Mouse (Mus musculus): ENCODE results near the gene Mtmr10. TPM values are rescaled to one million over a fixed set of nuclear protein-coding genes. Genes with fewer than 3 reads are reported as not detected.

The Mtmr10 gene
- polyA plus RNA-seq, 1 experiment, result 15.2 TPM

GRCm38 (mm10) chr7:64242424-64242823, 45.0 kb upstream of the Mtmr10 start:
- no peaks in the 10 kb centered on the region for H3K36me3 ChIP-seq (ENCODE audit: control insufficient read depth, insufficient read depth, low read length, poor library complexity, severe bottlenecking)
- no peaks in the 10 kb centered on the region for H3K4me1 ChIP-seq (ENCODE audit: control insufficient read depth, insufficient read depth, low read length)
- H3K27me3 ChIP-seq (ENCODE audit: control insufficient read depth, insufficient read depth, low read length, poor library complexity, severe bottlenecking), result no peaks in the 10 kb centered on the region
- H3K9ac ChIP-seq (ENCODE audit: low read depth, poor library complexity, severe bottlenecking), result no peak overlapping the region
- no peak overlapping the region for H3K27ac ChIP-seq (ENCODE audit: insufficient read depth, low read length)
- H3K9me3 ChIP-seq (replicated peaks; ENCODE audit: control insufficient read depth, insufficient read depth, low read length, poor library complexity, severe bottlenecking), result no peaks in the 10 kb centered on the region
- H3K4me3 ChIP-seq (ENCODE audit: low read depth, low read length), result no peak overlapping the region
- TF ChIP-seq EP300 (IDR thresholded peaks at IDR 0.05; ENCODE audit: insufficient read depth, low read depth, low read length), result no peak
- no peak for TF ChIP-seq POLR2A (IDR thresholded peaks at IDR 0.05; ENCODE audit: insufficient read depth, low read length)
- TF ChIP-seq CTCF (IDR thresholded peaks at IDR 0.05; ENCODE audit: low read depth, low read length), result no peak

- Histone ChIP-seq H3K9ac (ENCODE audit: low read depth, poor library complexity, severe bottlenecking) (no peak overlapping the region), H3K4me3 (ENCODE audit: low read depth, low read length) (no peak overlapping the region), H3K27me3 (ENCODE audit: control insufficient read depth, insufficient read depth, low read length, poor library complexity, severe bottlenecking) (no peaks in the 10 kb centered on the region), H3K4me1 (ENCODE audit: control insufficient read depth, insufficient read depth, low read length) (no peaks in the 10 kb centered on the region), H3K27ac (ENCODE audit: insufficient read depth, low read length) (no peak overlapping the region), H3K36me3 (ENCODE audit: control insufficient read depth, insufficient read depth, low read length, poor library complexity, severe bottlenecking) (no peaks in the 10 kb centered on the region), H3K9me3 (replicated peaks; ENCODE audit: control insufficient read depth, insufficient read depth, low read length, poor library complexity, severe bottlenecking) (no peaks in the 10 kb centered on the region)
- TF ChIP-seq POLR2A (IDR thresholded peaks at IDR 0.05; ENCODE audit: insufficient read depth, low read length) (no peak), CTCF (IDR thresholded peaks at IDR 0.05; ENCODE audit: low read depth, low read length) (no peak), EP300 (IDR thresholded peaks at IDR 0.05; ENCODE audit: insufficient read depth, low read depth, low read length) (no peak)
Measured at GRCm38 (mm10) chr7:64244371-64244770, 43.1 kb upstream of the Mtmr10 start.

GRCm38 (mm10) chr7:64246713-64247112, 40.7 kb upstream of the Mtmr10 start:
- Histone ChIP-seq H3K4me3 (ENCODE audit: low read depth, low read length) (no peak overlapping the region), H3K4me1 (ENCODE audit: control insufficient read depth, insufficient read depth, low read length) (no peaks in the 10 kb centered on the region), H3K9me3 (replicated peaks; ENCODE audit: control insufficient read depth, insufficient read depth, low read length, poor library complexity, severe bottlenecking) (no peaks in the 10 kb centered on the region), H3K27me3 (ENCODE audit: control insufficient read depth, insufficient read depth, low read length, poor library complexity, severe bottlenecking) (no peaks in the 10 kb centered on the region), H3K27ac (ENCODE audit: insufficient read depth, low read length) (no peak overlapping the region), H3K36me3 (ENCODE audit: control insufficient read depth, insufficient read depth, low read length, poor library complexity, severe bottlenecking) (no peaks in the 10 kb centered on the region), H3K9ac (ENCODE audit: low read depth, poor library complexity, severe bottlenecking) (no peak overlapping the region)
- TF ChIP-seq POLR2A (IDR thresholded peaks at IDR 0.05; ENCODE audit: insufficient read depth, low read length), result no peak
- TF ChIP-seq CTCF (IDR thresholded peaks at IDR 0.05; ENCODE audit: low read depth, low read length), result no peak
- no peak for TF ChIP-seq EP300 (IDR thresholded peaks at IDR 0.05; ENCODE audit: insufficient read depth, low read depth, low read length)

- TF ChIP-seq CTCF (IDR thresholded peaks at IDR 0.05; ENCODE audit: low read depth, low read length), result no peak
- no peak for TF ChIP-seq POLR2A (IDR thresholded peaks at IDR 0.05; ENCODE audit: insufficient read depth, low read length)
- TF ChIP-seq EP300 (IDR thresholded peaks at IDR 0.05; ENCODE audit: insufficient read depth, low read depth, low read length), result no peak
- Histone ChIP-seq H3K9ac (ENCODE audit: low read depth, poor library complexity, severe bottlenecking) (no peak overlapping the region), H3K4me3 (ENCODE audit: low read depth, low read length) (no peak overlapping the region), H3K27me3 (ENCODE audit: control insufficient read depth, insufficient read depth, low read length, poor library complexity, severe bottlenecking) (no peaks in the 10 kb centered on the region), H3K27ac (ENCODE audit: insufficient read depth, low read length) (no peak overlapping the region), H3K4me1 (ENCODE audit: control insufficient read depth, insufficient read depth, low read length) (no peaks in the 10 kb centered on the region), H3K9me3 (replicated peaks; ENCODE audit: control insufficient read depth, insufficient read depth, low read length, poor library complexity, severe bottlenecking) (no peaks in the 10 kb centered on the region), H3K36me3 (ENCODE audit: control insufficient read depth, insufficient read depth, low read length, poor library complexity, severe bottlenecking) (no peaks in the 10 kb centered on the region)
Measured at GRCm38 (mm10) chr7:64248352-64248751, 39.1 kb upstream of the Mtmr10 start.

- no peaks in the 10 kb centered on the region for H3K27me3 ChIP-seq (ENCODE audit: control insufficient read depth, insufficient read depth, low read length, poor library complexity, severe bottlenecking)
- H3K9ac ChIP-seq (ENCODE audit: low read depth, poor library complexity, severe bottlenecking), result no peak overlapping the region
- no peak for TF ChIP-seq POLR2A (IDR thresholded peaks at IDR 0.05; ENCODE audit: insufficient read depth, low read length)
- no peak for TF ChIP-seq EP300 (IDR thresholded peaks at IDR 0.05; ENCODE audit: insufficient read depth, low read depth, low read length)
- no peak for TF ChIP-seq CTCF (IDR thresholded peaks at IDR 0.05; ENCODE audit: low read depth, low read length)
- no peaks in the 10 kb centered on the region for H3K36me3 ChIP-seq (ENCODE audit: control insufficient read depth, insufficient read depth, low read length, poor library complexity, severe bottlenecking)
- H3K4me3 ChIP-seq (ENCODE audit: low read depth, low read length), result no peak overlapping the region
- H3K4me1 ChIP-seq (ENCODE audit: control insufficient read depth, insufficient read depth, low read length), result no peaks in the 10 kb centered on the region
- H3K27ac ChIP-seq (ENCODE audit: insufficient read depth, low read length), result no peak overlapping the region
- H3K9me3 ChIP-seq (replicated peaks; ENCODE audit: control insufficient read depth, insufficient read depth, low read length, poor library complexity, severe bottlenecking), result no peaks in the 10 kb centered on the region
Measured at GRCm38 (mm10) chr7:64249715-64250114, 37.7 kb upstream of the Mtmr10 start.

- Histone ChIP-seq H3K27ac (ENCODE audit: insufficient read depth, low read length) (no peak overlapping the region), H3K9ac (ENCODE audit: low read depth, poor library complexity, severe bottlenecking) (no peak overlapping the region), H3K36me3 (ENCODE audit: control insufficient read depth, insufficient read depth, low read length, poor library complexity, severe bottlenecking) (no peaks in the 10 kb centered on the region), H3K9me3 (replicated peaks; ENCODE audit: control insufficient read depth, insufficient read depth, low read length, poor library complexity, severe bottlenecking) (no peaks in the 10 kb centered on the region), H3K4me1 (ENCODE audit: control insufficient read depth, insufficient read depth, low read length) (no peaks in the 10 kb centered on the region), H3K4me3 (ENCODE audit: low read depth, low read length) (no peak overlapping the region), H3K27me3 (ENCODE audit: control insufficient read depth, insufficient read depth, low read length, poor library complexity, severe bottlenecking) (no peaks in the 10 kb centered on the region)
- TF ChIP-seq CTCF (IDR thresholded peaks at IDR 0.05; ENCODE audit: low read depth, low read length), result no peak
- no peak for TF ChIP-seq POLR2A (IDR thresholded peaks at IDR 0.05; ENCODE audit: insufficient read depth, low read length)
- TF ChIP-seq EP300 (IDR thresholded peaks at IDR 0.05; ENCODE audit: insufficient read depth, low read depth, low read length), result no peak
Measured at GRCm38 (mm10) chr7:64250417-64250816, 37.0 kb upstream of the Mtmr10 start.
